Mouse (Mus musculus): ENCODE results near the gene B4gat1. TPM values are rescaled to one million over a fixed set of nuclear protein-coding genes. Genes with fewer than 3 reads are reported as not detected.
A peak's percentile ranks its signal among the peaks of the same experiment; 100 is the strongest.
"Not testable (repeated sequence)": the region's sequence is repeated elsewhere in the genome, so short reads cannot be mapped to it uniquely, and the experiment has no call there.

Gene B4gat1
- 23.8 and 24.1 TPM in 2 replicates for polyA plus RNA-seq (2015; fragmentation: Nextera tagmentation; extraction: Ambion mirVana)

DNA sequence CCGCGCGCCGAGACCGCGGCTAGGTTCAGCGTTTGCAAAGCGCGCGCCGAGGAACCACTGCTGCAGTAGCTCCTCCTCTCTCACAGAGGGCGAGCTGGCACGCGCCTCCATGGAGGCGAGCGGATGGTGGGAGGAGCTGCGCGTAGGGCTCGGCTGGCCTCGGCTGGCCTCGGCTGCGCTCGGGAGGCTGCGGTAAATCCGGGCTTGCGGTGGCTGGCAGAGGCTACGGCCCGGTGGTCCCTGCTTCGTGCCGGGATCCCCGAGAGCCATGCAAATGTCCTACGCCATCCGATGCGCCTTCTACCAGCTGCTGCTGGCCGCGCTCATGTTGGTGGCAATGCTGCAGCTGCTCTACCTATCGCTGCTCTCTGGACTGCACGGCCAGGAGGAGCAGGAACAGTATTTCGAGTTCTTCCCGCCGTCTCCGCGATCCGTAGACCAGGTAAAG lies at the start of gene B4gat1, which contains the start of gene AC124502.3:
TSS of gene B4gat1 (plus strand) at position 118 of the 448 bp plus-strand sequence.
TSS of gene AC124502.3 (plus strand) at position 183 of the 448 bp plus-strand sequence.
- DNase-seq (ENCODE audit: low spot score), result peak; percentile 91

DNA sequence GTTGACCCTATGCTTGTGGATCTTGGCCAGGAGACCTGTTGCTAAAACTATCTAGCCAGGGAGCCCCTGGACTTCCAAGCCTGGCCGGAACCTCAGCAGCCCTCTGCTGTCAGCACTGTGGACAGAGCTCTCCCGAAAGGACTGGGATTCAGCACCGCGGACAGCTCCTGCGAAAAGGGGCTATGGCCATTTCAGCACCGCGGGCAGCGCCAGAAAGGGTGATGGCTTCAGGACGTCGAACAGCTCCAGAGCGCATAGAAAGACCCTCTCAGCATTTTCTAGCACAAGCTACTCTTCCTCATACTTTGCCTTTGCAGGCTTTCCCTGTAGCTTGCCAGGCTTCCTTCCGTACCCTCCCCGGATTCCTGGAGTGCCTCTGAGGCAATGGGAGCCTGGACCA lies 49.6 kb upstream of the B4gat1 start:
- DNase-seq (ENCODE audit: low spot score), result peak; percentile 90

DNA sequence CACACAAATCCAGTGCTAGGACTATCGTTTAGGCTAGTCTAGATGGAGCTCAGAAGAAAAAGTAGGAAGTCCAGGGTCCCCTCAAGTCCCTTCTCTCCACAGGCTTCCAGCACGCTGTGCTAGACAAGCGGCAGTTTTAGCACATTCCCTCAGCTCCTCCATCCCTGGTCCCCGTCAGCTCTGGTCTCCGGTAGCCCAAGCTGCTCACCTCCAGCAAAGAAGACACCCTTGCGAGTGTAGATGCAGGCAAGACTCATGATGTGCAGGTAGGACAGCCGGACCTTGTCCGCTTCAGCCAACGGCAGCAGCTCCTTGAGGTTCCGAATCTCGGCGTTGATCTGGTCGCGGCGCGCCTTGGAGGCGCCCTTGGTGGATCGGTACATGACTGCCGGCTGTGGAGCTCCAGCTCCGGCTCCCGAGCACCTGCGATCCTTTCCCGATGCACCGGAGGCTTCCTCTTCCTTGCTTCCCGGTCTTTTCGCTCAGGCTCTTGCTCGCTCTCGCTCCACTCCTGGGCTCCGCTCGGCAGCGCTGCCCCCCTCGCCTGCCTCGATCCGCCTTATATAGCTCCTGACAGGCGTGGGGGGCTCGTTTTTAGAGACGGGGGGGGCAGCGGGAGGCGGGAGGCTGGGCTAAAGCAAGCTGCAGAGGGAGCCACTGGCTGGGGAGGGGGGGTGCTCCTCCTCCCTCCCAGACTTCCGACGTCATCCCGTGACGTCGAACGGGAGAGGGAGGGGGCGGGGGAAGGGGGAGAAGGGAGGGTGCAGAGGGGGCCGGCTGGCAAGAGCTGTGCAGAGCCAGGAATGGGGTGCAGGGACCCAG lies 49.0 kb upstream of the B4gat1 start:
- no peak for DNase-seq (ENCODE audit: low spot score)

DNA sequence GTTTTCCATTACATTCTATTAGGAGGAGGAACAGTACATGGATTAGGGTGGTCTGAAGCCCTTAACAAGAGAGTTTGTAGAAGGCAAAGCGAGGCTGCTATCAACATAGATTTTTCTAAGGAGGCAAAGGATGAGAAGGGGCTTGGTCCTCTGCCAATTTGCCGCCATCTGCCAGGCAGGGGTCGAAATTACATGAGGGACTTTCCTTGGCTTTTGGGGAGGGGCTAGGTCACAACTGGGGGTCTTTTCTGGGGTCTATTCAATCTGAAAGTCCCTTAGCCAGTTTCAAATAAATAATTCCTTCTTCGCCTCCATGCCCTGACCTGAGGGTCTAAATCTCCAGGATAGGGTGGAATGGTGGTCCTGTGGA lies 48.4 kb upstream of the B4gat1 start, which contains the start of gene Npas4:
TSS of gene Npas4 (minus strand) at position 61 of the 370 bp plus-strand sequence.
- no peak for DNase-seq (ENCODE audit: low spot score)

DNA sequence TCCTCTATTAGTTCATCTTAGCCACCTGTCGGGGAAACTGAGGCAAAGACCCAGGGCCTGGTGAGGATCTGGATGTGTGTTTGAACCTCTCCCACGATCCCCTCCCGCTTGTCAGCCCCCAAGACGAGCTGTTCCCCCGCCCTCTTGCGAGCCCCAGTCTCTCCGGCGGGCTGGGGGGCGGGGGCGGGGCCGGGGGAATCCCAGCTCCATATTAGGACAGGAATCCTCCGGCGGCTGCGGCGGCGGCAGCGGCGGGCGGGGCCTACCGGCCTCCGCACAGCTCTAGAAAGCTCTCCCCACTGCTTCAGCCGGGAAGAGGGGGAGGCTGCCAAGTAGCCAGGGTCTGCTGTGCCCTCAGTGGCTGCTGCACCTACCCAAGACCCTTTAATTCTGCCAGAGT lies 47.9 kb upstream of the B4gat1 start:
- no peak for DNase-seq (ENCODE audit: low spot score)

DNA sequence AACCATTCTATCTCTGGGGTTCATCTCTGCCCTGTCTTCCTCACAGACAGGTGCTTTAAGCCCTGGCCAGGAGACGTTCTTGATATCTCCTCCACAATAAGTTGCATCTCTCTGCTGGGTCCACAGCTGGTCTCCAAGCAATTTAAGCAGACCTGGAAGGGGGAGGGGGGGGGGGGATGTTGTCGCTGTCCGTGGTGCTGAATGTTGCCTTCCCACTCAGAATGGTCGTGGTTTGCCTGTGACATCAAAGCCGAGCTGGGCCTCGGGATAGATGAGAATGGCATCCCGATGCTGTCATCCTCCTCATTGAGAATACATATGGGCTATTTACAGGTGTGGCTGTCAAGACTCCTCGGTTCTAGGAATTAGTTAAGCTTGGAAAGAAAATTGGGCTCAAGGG lies 46.3 kb upstream of the B4gat1 start:
- no peak for DNase-seq (ENCODE audit: low spot score)

DNA sequence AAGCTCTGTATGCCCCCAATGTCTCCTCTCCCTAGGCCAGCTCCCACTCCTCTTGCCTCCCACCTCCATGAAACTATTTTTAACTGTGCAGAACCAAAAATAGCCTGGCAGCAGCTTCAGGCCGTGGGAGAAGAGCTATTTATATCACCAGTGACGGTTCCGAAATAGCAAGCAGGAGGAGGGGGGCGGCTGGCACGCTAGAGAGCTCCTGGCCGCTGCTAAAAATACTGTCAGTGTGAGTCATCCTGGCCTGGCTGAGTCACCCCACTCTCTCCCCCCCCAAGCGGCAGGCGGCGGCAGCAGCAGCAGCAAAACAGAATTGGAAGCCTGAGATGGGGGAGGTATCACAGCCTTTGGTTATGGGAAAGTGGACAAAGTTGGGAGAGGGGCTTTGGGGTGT lies 45.7 kb upstream of the B4gat1 start:
- DNase-seq (ENCODE audit: low spot score), result no peak

DNA sequence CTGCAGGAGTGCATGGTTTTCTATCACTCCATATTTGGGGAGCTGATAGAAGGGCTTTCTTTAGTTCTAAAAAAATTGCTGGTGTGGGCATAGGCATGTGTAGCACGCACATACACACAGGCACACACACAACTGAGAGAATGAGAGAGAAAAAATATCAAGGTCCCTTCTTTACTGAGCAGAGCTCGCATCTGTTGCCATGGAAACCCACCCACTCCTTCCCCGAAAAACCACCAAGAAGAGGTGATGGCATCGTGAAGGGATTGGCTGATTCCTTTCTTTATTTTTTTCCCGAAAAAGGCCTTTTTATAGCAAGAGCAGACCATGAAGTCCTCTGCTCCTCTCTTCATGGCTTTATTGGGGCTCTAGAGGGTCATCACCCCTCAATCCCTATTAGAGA lies 44.6 kb upstream of the B4gat1 start:
- DNase-seq (ENCODE audit: low spot score), result no peak

DNA sequence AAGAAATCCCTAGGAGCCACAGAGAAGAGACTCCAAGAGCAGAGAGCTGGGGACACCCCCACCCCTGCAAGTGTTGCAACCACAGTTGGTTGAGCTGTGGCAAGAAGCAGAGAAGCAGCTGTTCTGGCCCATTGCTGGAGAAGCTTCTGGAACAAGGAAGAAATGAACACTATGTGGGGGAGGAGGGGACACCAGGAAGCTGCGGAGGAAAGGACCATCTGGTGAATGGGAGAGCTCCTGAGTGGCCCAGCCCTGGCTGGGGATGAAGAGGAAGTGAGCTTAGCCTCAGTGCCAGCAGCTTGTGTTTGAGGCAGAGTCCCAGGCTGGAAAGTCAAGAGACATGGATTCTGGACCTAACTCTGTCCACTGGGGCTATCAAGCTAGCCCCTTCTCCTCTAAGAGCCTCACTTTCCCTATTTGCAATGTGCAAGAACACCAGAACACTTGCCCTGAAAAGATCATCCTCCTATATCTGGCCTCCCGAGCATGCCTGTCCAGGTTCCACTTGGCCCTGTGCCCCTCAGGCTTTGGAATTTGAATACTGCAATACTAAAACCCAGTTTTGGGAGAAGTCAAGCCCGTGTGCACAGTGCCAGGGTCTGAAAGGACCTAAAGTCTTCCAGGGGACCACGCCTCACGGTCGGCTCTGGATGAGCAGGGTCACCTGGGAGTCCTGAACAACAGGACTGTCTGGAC lies 39.0 kb upstream of the B4gat1 start:
- no peak for DNase-seq (ENCODE audit: low spot score)

DNA sequence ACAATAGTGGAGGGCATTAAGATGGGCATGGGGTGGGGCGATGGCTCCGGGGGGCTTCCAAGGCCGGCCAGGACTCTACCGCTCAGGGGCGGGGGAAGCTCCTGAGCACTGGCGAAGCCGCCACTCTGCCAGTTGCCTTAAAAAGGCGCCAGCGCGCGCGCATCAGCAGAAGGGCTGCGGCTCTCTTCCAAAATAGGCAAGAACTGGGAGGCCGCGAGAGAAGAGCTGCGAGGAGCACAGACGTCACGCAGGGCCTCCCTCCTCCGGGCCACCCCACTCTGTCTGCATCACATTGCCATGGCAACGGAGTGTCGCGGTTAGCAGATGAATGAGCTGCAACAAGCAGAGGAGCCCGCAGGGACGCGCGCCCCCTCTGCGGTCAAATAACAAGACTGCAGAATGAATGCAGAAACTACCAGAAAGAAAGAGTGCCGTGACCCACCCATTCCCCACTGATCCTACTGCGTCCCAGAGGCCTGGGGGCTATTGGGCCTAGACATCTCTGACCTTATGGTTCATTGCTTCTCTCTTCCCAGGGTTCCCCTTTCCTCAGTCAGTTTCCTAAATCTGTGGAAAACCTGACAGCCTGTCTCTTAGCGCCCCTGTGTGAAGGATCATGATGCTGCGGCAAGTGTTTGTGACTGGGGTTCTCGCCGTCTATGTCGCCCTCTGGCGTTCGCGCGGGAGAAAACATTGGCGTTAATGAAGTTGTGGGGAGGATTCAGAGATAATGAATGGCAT lies 36.8 kb upstream of the B4gat1 start:
- peak; percentile 92 for DNase-seq (ENCODE audit: low spot score)

DNA sequence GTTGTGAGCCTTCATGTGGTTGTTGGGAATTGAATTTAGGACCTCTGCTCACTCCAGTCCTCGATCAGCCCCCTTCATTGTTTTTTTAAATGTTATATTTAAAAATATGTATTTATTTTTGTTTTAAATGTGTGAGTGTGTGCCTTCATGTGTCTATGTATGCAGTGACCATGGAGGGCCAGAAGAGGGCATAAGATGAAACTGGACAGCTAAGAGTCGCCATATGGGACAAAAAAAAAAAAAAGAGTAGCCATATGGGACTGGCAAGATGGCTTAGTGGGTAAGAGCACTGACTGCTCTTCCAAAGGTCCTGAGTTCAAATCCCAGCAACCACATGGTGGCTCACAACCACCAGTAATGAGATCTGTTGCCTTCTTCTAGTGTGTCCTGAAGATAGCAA lies 35.0 kb upstream of the B4gat1 start:
- DNase-seq (ENCODE audit: low spot score), result not testable (repeated sequence)

DNA sequence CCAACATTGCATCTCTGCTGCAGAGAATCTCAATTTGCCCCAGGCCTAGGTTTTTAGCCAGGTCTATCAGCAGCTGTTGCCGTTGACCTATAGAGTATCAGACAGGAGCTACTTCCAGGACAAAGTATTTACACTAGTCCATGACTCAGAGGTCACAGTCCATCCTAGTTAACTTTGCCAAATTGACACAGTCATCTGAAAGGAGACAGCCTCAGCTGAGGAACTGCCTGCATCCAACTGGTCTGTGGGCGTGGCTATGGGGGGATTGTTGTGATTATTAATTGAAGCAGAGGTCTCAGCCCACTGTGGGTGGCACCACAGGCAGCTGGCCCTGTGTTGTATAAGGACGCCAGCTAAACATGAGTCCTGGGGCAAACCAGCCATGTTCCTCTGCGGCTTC lies 33.7 kb upstream of the B4gat1 start:
- no peak for DNase-seq (ENCODE audit: low spot score)

DNA sequence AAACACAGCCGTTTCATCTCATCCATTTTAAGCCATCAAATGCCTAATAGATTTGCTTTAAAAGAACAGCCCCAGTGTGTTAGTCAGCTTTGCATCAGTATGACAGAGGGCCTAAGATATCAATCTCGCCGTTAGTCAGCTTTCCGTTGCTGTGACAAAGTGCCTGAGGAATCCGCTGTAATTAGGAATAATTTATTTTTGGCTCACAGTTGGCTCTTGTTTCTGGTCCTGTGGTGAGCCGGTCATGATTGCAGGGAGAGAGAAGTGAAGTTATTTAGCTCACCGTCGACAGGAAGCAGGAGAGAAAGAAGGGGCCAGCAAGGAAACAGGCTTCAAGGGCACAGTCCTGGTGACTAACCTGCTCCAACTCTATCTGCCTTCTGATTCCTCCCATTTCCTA lies 25.5 kb upstream of the B4gat1 start:
- DNase-seq (ENCODE audit: low spot score), result no peak

DNA sequence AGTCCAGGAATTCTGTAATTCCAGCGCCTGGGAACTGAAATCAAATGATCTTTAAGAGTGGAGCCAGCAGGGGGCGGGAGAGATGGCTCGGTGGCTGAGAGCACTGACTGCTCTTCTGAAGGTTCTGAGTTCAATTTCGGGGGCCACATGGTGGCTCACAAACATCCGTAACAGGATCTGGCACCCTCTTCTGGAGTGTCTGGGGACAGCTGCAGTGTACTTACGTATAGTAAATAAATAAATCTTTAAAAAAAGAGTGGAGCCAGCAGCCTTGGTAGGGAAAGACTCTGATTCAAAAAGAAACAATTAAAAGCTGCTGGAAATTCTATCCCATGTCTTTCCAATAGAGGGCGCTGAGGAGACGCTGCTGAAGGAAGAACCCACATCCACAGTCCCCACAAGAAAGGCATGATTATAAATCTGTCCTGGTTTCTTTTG lies 23.6 kb upstream of the B4gat1 start:
- peak; percentile 63 for DNase-seq (ENCODE audit: low spot score)

DNA sequence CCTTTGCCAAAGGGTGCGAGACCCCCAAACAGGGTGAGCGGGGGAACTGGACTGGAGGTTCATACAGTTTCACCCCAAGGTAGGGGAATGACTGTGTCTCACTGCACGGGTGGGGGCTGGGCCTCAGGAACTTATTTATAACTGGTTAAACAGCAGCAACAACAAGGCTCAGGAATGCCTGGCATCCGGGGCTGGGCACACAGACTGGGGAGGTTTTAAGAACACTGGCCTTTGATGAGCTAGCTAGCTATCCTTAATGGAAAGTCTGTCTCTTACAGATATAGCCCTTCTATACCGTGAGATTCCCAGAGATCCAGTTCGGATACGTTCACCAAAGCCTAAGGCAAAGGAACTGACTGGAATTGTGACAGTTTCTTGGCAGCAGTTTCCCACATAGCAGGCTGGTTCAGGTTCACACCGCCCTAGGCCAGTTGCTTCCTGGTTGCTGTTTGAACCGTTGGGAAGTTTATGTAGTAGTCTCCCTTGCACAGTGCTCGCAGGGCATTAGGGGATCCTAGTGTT lies 22.3 kb upstream of the B4gat1 start:
- DNase-seq (ENCODE audit: low spot score), result no peak

DNA sequence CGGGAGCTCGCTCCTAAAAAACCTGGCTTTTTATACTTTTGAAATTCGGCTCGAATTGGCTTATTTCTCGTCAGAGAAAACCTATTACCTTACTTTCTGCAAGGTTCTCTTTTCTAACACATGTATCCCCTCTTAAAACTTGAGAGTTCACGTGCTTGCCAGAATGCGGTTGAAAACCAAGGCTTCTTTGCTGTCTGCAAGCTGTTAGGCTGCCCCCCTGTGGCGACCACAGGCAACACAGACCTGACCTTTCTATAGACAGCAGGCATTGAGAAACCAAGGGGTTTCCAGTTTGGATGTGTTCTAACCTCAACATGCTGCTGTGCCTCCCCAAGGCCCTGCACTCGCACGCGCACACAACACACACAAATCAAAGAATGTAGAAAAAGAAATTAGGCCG lies 21.8 kb upstream of the B4gat1 start:
- peak; percentile 66 for DNase-seq (ENCODE audit: low spot score)

DNA sequence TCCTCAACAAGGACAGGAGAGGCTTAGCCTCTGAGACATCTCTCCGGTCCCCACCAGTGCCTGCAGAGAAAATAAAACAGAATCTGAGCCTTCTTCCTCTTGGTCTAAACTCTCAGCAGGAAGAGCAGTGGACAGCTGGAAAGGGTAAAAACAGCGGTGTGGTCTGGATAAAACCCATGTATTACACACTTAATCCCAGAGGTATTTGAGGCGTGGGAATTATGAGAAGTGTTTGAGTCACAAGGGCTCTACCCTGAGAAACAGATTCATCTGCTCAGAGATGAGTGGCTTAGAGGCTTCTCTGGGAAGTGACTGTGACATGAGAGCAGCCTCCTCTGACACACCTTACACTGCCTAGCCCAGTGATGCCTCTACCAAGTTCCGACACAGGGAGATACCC lies 21.0 kb upstream of the B4gat1 start:
- no peak for DNase-seq (ENCODE audit: low spot score)

DNA sequence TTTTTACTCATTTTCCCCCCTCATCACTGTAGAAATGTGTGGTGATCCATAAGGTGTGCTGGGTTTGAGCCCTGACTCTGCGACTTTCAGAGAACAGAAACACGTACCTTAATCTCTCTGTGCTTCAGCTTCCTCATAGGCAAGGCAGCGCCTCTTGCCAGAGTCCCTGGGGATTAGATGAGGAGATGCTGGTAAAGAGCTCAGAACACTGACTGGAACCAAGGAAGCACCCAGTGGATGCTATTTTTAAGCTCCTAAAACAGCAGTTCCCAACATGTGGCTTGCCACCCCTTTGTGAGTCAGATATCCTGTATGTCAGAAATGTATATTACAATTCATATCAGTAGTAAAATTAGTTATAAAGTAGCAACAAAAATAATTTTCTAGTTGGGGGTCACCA lies 20.4 kb upstream of the B4gat1 start:
- no peak for DNase-seq (ENCODE audit: low spot score)

DNA sequence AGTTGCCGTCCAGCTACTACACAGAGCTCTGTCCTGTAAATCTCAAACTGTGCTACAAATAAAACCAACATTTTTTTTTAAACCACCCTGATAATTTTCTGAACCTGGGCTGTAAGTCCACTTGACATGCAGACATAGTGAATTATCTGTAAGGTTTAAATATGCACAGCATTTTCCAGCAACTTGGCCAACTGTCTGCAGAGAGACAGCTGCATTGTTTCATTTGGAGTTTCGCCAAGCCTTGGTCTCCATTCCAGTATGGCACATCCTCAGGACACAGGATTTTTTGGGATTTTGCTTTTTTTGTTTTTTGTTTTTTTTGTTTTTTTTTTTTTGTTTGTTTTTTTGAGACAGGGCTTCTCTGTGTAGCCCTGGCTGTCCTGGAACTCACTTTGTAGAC lies 17.2 kb upstream of the B4gat1 start:
- no peak for DNase-seq (ENCODE audit: low spot score)

DNA sequence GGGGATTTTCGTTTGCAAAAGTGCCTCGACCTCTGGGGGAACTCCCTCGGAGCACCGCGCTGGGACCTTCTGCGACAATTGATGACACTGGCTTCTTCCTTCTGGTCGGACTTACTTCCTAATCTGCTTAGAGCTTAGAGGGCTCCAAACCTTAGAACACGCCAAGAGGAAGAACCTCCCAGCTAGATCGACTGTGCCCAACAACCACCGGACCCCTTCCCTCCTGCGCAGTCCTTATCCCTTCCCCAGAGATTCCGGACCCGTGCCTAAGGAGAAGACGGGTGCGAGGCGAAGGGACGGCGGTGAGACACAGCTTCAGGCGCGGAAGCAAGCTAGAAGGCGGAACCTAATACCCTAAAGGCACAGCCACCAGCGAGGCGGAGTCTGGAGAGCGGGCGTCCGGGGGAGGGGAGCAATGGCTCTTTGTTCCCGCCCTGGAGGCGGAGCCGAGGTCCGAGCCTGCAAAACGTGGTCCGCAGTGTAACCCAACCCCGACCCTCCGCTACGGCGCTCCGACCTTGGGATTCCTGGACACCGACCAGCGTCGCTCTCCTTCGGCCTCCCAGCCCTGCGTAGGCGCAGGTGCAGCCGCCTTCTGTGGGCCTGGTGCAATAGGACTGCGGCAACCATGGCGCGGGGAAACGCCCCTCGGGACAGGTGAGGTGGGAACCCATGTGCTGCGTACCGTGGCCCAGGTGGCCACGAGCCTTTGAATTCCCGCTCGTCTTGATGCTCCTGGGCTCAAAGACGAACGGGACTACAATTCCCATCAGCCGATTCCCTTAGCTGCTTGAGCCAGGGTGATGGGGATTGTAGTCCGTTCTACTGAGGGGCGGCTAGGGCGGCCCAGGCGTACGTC lies 14.8 kb upstream of the B4gat1 start, which contains the start of gene Slc29a2:
TSS of gene Slc29a2 (plus strand) at position 240 of the 859 bp plus-strand sequence.
- peak; percentile 78 for DNase-seq (ENCODE audit: low spot score)
